Mouse (Mus musculus): ENCODE measurements around the gene Lrrc72. TPM values are rescaled to one million over a fixed set of nuclear protein-coding genes. Genes with fewer than 3 reads are reported as not detected.

Gene Lrrc72
- polyA plus RNA-seq (2015; fragmentation: Illumina TruSeq; extraction: RNeasy Lipid Tissue Mini Kit (QIAGEN cat#74804); ENCODE audit: insufficient read depth, low replicate concordance), result not detected

GRCm38 (mm10) chr12:36253298-36253697 is at the start of gene Lrrc72:
Gene Lrrc72, minus strand, starts transcription at chr12:36253398.

Other genes starting within 250 kb of the Lrrc72 start
- 201 TPM for gene Tspan13, start 210.9 kb downstream of the Lrrc72 start, polyA plus RNA-seq (2015; fragmentation: Illumina TruSeq; extraction: RNeasy Lipid Tissue Mini Kit (QIAGEN cat#74804); ENCODE audit: insufficient read depth, low replicate concordance)
- 30.4 TPM for gene Ankmy2, start 96.3 kb downstream of the Lrrc72 start, polyA plus RNA-seq (2015; fragmentation: Illumina TruSeq; extraction: RNeasy Lipid Tissue Mini Kit (QIAGEN cat#74804); ENCODE audit: insufficient read depth, low replicate concordance)
- 85.6 TPM for gene Bzw2, start 95.3 kb downstream of the Lrrc72 start, polyA plus RNA-seq (2015; fragmentation: Illumina TruSeq; extraction: RNeasy Lipid Tissue Mini Kit (QIAGEN cat#74804); ENCODE audit: insufficient read depth, low replicate concordance)
- 2.2 TPM for gene Sostdc1, start 60.7 kb upstream of the Lrrc72 start, polyA plus RNA-seq (2015; fragmentation: Illumina TruSeq; extraction: RNeasy Lipid Tissue Mini Kit (QIAGEN cat#74804); ENCODE audit: insufficient read depth, low replicate concordance)
- 4.7 TPM for gene Ispd, start 128.1 kb upstream of the Lrrc72 start, polyA plus RNA-seq (2015; fragmentation: Illumina TruSeq; extraction: RNeasy Lipid Tissue Mini Kit (QIAGEN cat#74804); ENCODE audit: insufficient read depth, low replicate concordance)
- gene D630036H23Rik, start 128.8 kb upstream of the Lrrc72 start, polyA plus RNA-seq (2015; fragmentation: Illumina TruSeq; extraction: RNeasy Lipid Tissue Mini Kit (QIAGEN cat#74804); ENCODE audit: insufficient read depth, low replicate concordance), result not detected

All from spleen, adult 10 weeks (tissue).